Mouse (Mus musculus) midbrain, embryonic 11.5 days (tissue): ENCODE results near the gene Bbs5. TPM values are rescaled to one million over a fixed set of nuclear protein-coding genes. Genes with fewer than 3 reads are reported as not detected.

Source experiments
- ATAC-seq: fragments of 200-750 bp; cut with Nextera tagmentation; 2 replicates; pipeline ENCODE4 v1.8.0; 2017; ENCODE audit warnings: moderate TSS enrichment, moderate library complexity; ENCODE audit not compliant: low FRiP score
- DNase-seq: peaks from one replicate; pipeline ENCODE4 v3.0.0; 2015; ENCODE audit warnings: low spot score; ENCODE audit errors: missing footprints
- H3K27ac ChIP-seq: fragments of 300-500 bp; sonication (generic); 2 replicates; pipeline ENCODE4 v1.5.1; 2014; ENCODE audit warnings: low read depth, low read length
- H3K27me3 ChIP-seq: fragments of 300-500 bp; sonication (generic); 2 replicates; pipeline ENCODE4 v1.6.1; 2014; ENCODE audit warnings: mild to moderate bottlenecking, low read length, moderate library complexity, mixed read lengths; ENCODE audit not compliant: control insufficient read depth, insufficient read depth
- H3K36me3 ChIP-seq: fragments of 300-500 bp; sonication (generic); 2 replicates; pipeline ENCODE4 v1.6.1; 2014; ENCODE audit warnings: mild to moderate bottlenecking, low read length, moderate library complexity, mixed read lengths; ENCODE audit not compliant: control insufficient read depth, insufficient read depth
- H3K4me1 ChIP-seq: fragments of 300-500 bp; sonication (generic); 2 replicates; pipeline ENCODE4 v1.6.1; 2014; ENCODE audit warnings: low read length; ENCODE audit not compliant: control insufficient read depth, insufficient read depth
- H3K4me2 ChIP-seq: fragments of 300-500 bp; sonication (generic); 2 replicates; pipeline ENCODE4 v1.6.1; 2014; ENCODE audit warnings: mild to moderate bottlenecking, moderate library complexity
- H3K4me3 ChIP-seq: fragments of 300-500 bp; sonication (generic); 2 replicates; pipeline ENCODE4 v1.5.1; 2014; ENCODE audit warnings: low read depth, low read length
- H3K9ac ChIP-seq: fragments of 300-500 bp; sonication (generic); 2 replicates; pipeline ENCODE4 v1.6.1; 2014; ENCODE audit warnings: low read length
- H3K9me3 ChIP-seq: fragments of 300-500 bp; sonication (generic); 2 replicates; pipeline ENCODE4 v1.6.1; 2016; ENCODE audit warnings: low read length; ENCODE audit not compliant: control insufficient read depth
- WGBS: fragments of 180-500 bp; shearing (Covaris S2); extraction: QIAGEN DNeasy Blood & Tissue Kit; methylation state at CpG from one replicate; pipeline ENCODE4 v1.1.7; 2014; 5-methylcytosine and 5-hydroxymethylcytosine counted together
- polyA plus RNA-seq: library from polyadenylated mRNA; unstranded; fragments of >200 nt; fragmentation: Nextera tagmentation; extraction: Ambion mirVana; gene quantifications from 2 replicates; pipeline ENCODE4 v1.2.1, GENCODE M21; 2014

Gene Bbs5
- polyA plus RNA-seq, 1 experiment from 2014 or later, result 12.4 TPM

GRCm38 (mm10) chr2:69712981-69713625, 66.1 kb downstream of the Bbs5 start, which contains the start of gene Fastkd1:
Gene Fastkd1 (minus strand): TSS chr2:69713516.
- DNase-seq (peak; percentile 98), ATAC-seq (peak; percentile 99)
- no peaks in the 10 kb centered on the region for H3K27me3 ChIP-seq
- H3K9ac ChIP-seq, result peak within 1 kb of the TSS; percentile 66
- under 1% methylated on average over 39 of the region's 39 CpGs for WGBS
- no peak within 1 kb of the TSS for H3K27ac ChIP-seq
- H3K36me3 ChIP-seq, result 0 out of 2 replicates have a peak, but pooled peaks cover 2% of the 10 kb centered on the region
- 0 out of 2 replicates have a peak, but pooled peaks cover 4% of the 10 kb centered on the region for H3K4me1 ChIP-seq
- H3K4me2 ChIP-seq, result peak within 1 kb of the TSS; percentile 74
- H3K4me3 ChIP-seq, result peak within 1 kb of the TSS; percentile 59
- H3K9me3 ChIP-seq, result no peaks in the 10 kb centered on the region

- Histone ChIP-seq H3K4me2 (peak overlapping the region; percentile 74; the same call in 1 of the 2 replicates), H3K4me3 (peak overlapping the region; percentile 59), H3K4me1 (0 out of 2 replicates have a peak, but pooled peaks cover 4% of the 10 kb centered on the region), H3K9me3 (no peaks in the 10 kb centered on the region), H3K9ac (no peak overlapping the region), H3K27ac (no peak overlapping the region), H3K27me3 (no peaks in the 10 kb centered on the region), H3K36me3 (0 out of 2 replicates have a peak, but pooled peaks cover 2% of the 10 kb centered on the region)
- ATAC-seq, result no peak
- 38% methylated on average over 4 of the region's 4 CpGs for WGBS
- peak; percentile 84 for DNase-seq
Measured at GRCm38 (mm10) chr2:69713626-69714014, 66.6 kb downstream of the Bbs5 start.

- Histone ChIP-seq H3K4me1 (0 out of 2 replicates have a peak, but pooled peaks cover 4% of the 10 kb centered on the region), H3K4me3 (no peak overlapping the region), H3K36me3 (0 out of 2 replicates have a peak, but pooled peaks cover 2% of the 10 kb centered on the region), H3K9ac (no peak overlapping the region), H3K4me2 (no peak overlapping the region), H3K27ac (no peak overlapping the region), H3K27me3 (no peaks in the 10 kb centered on the region), H3K9me3 (no peaks in the 10 kb centered on the region)
- 81% methylated on average over 5 of the region's 5 CpGs for WGBS
- ATAC-seq, result no peak
- DNase-seq, result no peak
Measured at GRCm38 (mm10) chr2:69714126-69714525, 67.2 kb downstream of the Bbs5 start.

GRCm38 (mm10) chr2:69716483-69716882, 69.5 kb downstream of the Bbs5 start:
- Histone ChIP-seq H3K4me3 (no peak overlapping the region), H3K27ac (no peak overlapping the region), H3K36me3 (no peaks in the 10 kb centered on the region), H3K9ac (no peak overlapping the region), H3K4me1 (0 out of 2 replicates have a peak, but pooled peaks cover 4% of the 10 kb centered on the region), H3K4me2 (no peak overlapping the region), H3K27me3 (no peaks in the 10 kb centered on the region), H3K9me3 (no peaks in the 10 kb centered on the region)
- WGBS, result 83% methylated on average over 3 of the region's 3 CpGs
- DNase-seq, result no peak
- ATAC-seq, result no peak

Other genes starting within 250 kb of the Bbs5 start
- gene Lrp2, start 61.1 kb upstream of the Bbs5 start, polyA plus RNA-seq, result 5.0 and 5.6 TPM in 2 replicates
- gene Klhl41, start 22.9 kb downstream of the Bbs5 start, polyA plus RNA-seq, result 0.12 and 0.40 TPM in 2 replicates
- 21.0 and 21.8 TPM in 2 replicates for gene Fastkd1, start 66.3 kb downstream of the Bbs5 start, polyA plus RNA-seq
- 128 and 155 TPM in 2 replicates for gene Ppig, start 75.4 kb downstream of the Bbs5 start, polyA plus RNA-seq
- 3.8 and 3.9 TPM in 2 replicates for gene Ccdc173, start 142.4 kb downstream of the Bbs5 start, polyA plus RNA-seq
- 44.3 and 49.9 TPM in 2 replicates for gene Phospho2, start 142.5 kb downstream of the Bbs5 start, polyA plus RNA-seq
- gene Klhl23, start 174.8 kb downstream of the Bbs5 start, polyA plus RNA-seq, result 35.0 and 38.2 TPM in 2 replicates
- gene Ssb, start 214.4 kb downstream of the Bbs5 start, polyA plus RNA-seq, result 440 and 468 TPM in 2 replicates
- gene Mettl5, start 238.4 kb downstream of the Bbs5 start, polyA plus RNA-seq, result 37.6 and 41.4 TPM in 2 replicates